Mouse (Mus musculus): Measurements from ENCODE around the gene Aars2.

Gene Aars2

DNA sequence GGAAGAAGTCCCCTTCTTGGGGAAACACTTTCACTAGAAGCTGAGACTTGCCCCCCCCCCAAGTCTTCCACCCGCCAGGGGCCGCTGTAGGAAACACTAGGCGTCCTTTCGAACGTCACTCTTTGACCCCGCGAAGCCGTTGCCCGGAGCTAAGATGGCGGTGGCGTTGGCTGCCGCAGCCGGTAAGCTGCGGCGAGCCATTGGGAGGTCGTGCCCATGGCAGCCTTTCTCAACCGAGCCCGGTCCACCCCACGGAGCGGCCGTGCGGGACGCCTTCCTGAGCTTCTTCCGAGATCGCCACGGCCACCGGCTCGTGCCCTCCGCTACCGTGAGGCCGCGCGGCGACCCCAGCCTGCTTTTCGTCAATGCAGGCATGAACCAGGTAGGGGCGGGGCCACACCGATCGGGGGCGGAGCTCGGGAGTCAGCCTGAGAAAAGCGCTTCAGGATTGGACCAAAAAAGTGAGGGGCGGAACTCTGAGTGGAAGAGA, at the start of gene Aars2:
Gene Aars2, plus strand, starts transcription at position 142 of the 490 bp plus-strand sequence.
- DNase-seq (ENCODE audit: low spot score) = peak; percentile 82

DNA sequence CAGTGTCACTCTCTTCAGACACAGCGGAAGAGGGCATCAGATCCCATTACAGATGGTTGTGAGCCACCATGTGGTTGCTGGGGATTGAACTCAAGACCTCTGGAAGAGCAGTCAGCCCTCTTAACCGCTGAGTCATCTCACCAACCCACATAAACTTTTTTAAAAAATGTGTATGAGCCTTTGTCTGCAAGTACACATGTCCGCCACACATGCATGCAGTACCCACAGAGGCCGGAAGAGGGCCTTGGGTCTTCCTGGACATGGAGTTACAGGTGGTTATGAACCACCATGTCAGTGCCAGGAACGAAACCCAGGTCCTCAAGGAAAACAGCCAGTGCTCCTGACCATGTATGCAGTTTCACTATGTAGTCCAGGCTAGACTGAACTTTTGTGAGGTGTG, 49.2 kb upstream of the Aars2 start:
- no peak for DNase-seq (ENCODE audit: low spot score)

GRCm38 (mm10) chr17:45458516-45458915, 48.1 kb upstream of the Aars2 start:
- no peak for DNase-seq (ENCODE audit: low spot score)

DNA sequence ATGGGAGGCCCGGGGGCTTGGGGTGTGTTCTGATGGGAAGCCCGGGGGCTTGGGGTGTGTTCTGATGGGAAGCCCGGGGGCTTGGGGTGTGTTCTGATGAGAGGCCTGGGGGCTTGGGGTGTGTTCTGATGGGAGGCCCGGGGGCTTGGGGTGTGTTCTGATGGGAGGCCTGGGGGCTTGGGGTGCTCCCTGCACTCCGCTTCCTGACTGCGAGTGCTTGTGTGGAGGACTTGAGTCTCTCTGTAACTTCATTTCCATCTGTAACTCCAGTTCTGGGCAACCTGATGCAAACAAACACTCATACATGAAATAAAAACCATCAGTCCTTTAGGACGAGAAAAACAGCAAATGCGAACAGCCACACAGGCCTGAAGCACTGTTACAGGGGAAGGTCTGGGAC, 47.6 kb upstream of the Aars2 start:
- no peak for DNase-seq (ENCODE audit: low spot score)

DNA sequence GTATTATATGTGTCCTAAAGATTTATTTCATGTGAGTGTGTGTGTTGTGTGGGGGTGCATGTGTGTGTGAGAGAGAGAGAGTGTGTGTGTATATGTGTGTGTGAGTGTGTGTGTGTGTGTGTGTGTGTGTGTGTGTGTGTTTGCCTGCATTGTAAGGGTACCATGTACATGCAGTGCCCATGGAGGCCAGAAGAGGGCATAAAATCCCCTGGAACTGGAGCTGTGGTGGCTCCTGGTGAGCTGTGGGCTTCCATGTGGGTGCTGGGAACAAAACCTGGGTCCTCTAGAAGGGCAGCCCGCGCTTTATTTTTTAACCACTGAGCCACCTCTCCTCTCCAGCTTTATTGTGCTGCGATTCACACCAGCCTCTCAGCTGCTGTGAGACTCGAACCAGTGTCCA, 44.1 kb upstream of the Aars2 start:
- DNase-seq (ENCODE audit: low spot score) = no peak

DNA sequence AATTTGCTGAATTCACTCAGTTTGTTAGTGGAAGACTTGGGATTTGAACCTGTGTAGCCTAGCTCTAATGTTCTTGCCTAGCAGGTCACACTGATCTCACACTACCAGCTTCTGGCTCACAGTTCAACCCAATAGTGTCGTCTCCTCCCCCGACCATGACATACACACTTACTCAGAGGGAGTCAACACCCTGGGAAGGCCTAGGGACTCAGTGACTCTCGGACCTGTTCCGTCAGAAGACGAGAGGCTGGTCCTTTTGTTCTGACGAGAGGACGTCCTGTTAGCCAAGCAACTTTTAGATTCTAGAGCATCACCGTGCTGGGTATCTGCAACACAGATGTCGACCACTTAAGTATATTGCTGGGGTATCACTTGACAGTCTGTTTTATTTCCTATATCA, 42.4 kb upstream of the Aars2 start:
- no peak for DNase-seq (ENCODE audit: low spot score)

- DNase-seq (ENCODE audit: low spot score) = no peak
Observed at GRCm38 (mm10) chr17:45466701-45467100, 39.9 kb upstream of the Aars2 start.

DNA sequence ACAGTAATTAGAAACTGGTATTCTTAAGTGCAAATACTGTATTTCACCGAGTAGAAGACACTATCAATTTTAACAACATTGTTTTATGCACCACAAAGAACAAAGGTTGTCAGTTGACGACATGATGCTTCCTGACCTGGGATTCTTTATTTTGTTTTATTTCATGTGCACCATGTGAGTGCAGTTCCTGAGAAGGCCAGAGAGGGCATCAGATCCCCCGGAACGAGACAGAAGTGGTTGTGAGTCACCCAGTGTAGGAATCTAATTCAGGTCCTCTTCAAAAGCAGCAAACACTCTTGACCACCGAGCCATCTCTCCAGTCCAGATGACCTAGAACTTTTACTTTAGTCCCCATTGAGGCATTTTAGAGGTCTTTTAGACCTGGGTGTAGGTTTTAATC, 38.3 kb upstream of the Aars2 start:
- DNase-seq (ENCODE audit: low spot score) = no peak

GRCm38 (mm10) chr17:45470726-45471125, 35.9 kb upstream of the Aars2 start:
- DNase-seq (ENCODE audit: low spot score) = no peak

GRCm38 (mm10) chr17:45473667-45474066, 33.0 kb upstream of the Aars2 start:
- DNase-seq (ENCODE audit: low spot score) = no peak

DNA sequence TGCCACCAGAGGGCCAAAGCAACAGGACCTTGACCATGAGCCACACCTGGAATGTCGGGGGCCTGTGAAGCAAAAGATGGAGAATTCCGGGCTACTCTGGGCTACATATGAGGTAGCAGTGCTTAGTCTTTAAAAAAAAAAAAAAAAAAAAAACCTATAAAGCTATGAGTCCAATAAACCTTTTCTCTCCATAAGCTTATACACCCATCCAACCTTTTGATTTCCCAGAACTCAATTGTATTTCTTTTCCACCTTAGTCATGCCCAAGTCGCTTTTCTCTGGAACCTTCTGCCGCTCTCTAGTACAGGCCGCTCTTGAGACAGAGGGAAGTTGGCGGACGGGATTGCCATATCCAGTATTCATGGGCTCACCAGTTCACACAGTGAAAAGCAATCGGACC, 32.5 kb upstream of the Aars2 start:
- DNase-seq (ENCODE audit: low spot score) = no peak

DNA sequence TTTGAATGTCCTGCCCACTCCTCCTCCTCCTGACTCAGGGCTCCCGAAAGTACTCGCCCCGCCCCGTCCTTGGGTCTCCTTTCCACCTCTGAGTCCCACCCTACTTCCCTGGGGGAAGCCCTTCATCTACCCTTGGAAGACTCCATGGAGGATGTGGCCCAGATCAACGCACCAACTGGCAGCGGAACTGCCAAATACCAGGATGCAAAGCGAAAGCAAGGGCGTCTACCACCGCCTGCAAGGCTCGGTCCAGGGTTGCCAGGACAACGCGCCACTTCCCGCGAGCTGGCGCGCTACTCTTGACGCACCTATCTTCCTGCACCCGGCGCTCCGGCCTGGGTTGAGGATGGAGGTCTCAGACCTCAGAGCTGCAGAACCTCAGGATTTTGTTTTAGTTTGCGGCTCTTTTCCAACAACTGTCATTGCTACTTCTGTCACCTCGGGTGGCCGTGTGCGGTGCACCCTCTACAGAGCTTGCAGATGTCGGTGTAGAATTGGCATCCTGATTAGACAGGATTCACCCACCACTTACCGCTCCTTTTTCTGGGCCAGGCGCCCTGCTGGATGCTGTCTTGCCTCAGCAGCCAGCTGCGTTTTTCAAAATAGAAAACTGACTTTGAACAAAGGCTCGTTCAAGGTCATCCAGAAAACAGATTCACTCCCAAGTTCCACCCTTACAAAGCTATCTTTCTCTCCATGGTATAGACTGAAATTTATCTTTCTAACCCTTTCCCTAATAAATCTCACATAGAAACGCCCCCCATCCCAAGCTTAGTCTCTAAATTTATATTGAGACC, 31.8 kb upstream of the Aars2 start, which contains the start of gene Spats1:
Gene Spats1, minus strand, starts transcription at position 747 of the 797 bp plus-strand sequence.
- peak; percentile 47 for DNase-seq (ENCODE audit: low spot score)

GRCm38 (mm10) chr17:45478234-45478825, 28.3 kb upstream of the Aars2 start:
- DNase-seq (ENCODE audit: low spot score) = peak; percentile 37

DNA sequence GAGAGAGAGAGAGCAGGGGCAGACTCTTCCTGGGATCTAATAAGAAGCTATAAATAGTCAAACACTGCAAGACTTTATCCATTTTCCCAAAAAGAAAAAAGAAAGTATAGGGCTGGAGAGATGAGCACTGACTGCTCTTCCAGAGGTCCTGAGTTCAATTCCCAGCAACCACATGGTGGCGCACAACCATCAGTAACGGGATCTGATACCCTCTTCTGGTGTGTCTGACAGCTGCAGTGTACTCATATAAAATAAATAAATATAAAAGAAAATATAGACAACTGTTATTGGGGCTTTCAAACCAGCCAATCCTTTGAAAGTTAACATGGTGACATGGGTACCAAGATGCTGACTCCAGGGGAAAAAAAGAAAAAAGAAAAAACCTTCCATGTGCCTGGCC, 26.2 kb upstream of the Aars2 start:
- no peak for DNase-seq (ENCODE audit: low spot score)

- no peak for DNase-seq (ENCODE audit: low spot score)
Observed at GRCm38 (mm10) chr17:45485581-45485980, 21.1 kb upstream of the Aars2 start.

GRCm38 (mm10) chr17:45487216-45487615, 19.4 kb upstream of the Aars2 start:
- no peak for DNase-seq (ENCODE audit: low spot score)

- DNase-seq (ENCODE audit: low spot score) = no peak
Observed at GRCm38 (mm10) chr17:45488321-45489254, 18.1 kb upstream of the Aars2 start.

DNA sequence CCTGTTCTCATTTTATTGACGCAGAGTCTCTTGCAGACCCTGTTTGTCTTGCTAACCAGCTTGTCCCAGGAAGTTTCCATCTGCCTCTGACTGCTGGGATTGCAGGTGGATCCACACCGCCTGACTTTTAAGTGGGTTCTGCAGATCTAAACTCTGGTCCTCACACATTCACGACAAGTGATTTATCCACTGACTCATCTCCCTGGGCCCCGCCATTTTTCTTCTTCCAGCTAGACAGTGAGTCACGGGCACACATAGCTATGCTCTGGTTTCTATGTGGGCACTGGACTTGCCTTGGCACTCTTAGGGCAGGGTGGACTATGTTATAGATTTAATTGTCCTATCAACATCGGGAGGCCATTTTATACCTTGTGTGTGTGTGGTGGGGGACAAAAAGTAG, 16.9 kb upstream of the Aars2 start:
- DNase-seq (ENCODE audit: low spot score) = no peak

GRCm38 (mm10) chr17:45490532-45491154, 16.0 kb upstream of the Aars2 start:
- DNase-seq (ENCODE audit: low spot score) = no peak

GRCm38 (mm10) chr17:45495398-45495797, 11.2 kb upstream of the Aars2 start:
- no peak for DNase-seq (ENCODE audit: low spot score)

- no peak for DNase-seq (ENCODE audit: low spot score)
Observed at GRCm38 (mm10) chr17:45498397-45498796, 8.2 kb upstream of the Aars2 start.

- DNase-seq (ENCODE audit: low spot score) = no peak
Observed at GRCm38 (mm10) chr17:45499516-45499915, 7.1 kb upstream of the Aars2 start.
